Mouse (Mus musculus) left cerebral cortex, adult 11 months (tissue): Measurements from ENCODE around the gene H2afy.
A peak's percentile ranks its signal among the peaks of the same experiment; 100 is the strongest.

ENCODE experiments used
- DNase-seq: peaks from one replicate; pipeline ENCODE4 v3.0.0; 2022; ENCODE audit warnings: low spot score

H2afy gene

GRCm38 (mm10) chr13:56136200-56136599 lies at the start of gene H2afy:
TSS of gene H2afy (minus strand) at chr13:56136361.
- DNase-seq: no peak

GRCm38 (mm10) chr13:56183687-56184086 lies 47.5 kb upstream of the H2afy start:
- no peak for DNase-seq

GRCm38 (mm10) chr13:56181424-56181823 lies 45.3 kb upstream of the H2afy start:
- DNase-seq: no peak

DNA sequence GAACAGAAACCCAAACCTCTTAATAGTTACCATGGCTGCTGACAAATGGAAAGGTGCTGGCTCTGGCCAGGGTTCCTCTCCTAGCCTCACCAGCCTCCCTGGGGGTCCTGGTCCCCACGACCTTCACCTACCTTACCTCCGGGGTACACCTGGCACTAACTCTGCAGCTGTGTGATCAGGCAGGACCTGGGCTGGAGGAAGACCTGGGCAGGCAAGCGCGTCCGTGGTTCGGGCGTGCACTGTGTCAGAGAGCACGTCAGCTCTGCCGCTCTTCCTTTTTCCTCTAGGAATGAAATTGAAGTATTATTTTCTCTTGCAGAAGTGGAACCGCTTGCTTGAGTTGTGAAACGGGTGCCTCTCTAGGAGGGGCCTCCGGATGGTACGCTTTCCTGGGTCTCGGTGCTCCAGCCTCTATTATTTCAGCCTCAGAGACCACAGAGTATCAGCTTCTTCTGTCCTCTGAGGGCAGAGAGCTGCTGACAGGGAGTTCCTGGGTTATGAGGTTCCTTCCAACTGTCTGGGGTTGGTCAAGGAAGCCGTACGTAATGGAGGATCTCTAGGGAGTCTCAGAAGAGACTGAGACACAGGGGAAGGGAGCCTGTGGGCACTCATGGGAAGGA lies 42.4 kb upstream of the H2afy start, which contains the start of gene Tifab:
Tifab (minus strand) TSS at position 470 of the 620 bp plus-strand sequence.
- no peak for DNase-seq

DNA sequence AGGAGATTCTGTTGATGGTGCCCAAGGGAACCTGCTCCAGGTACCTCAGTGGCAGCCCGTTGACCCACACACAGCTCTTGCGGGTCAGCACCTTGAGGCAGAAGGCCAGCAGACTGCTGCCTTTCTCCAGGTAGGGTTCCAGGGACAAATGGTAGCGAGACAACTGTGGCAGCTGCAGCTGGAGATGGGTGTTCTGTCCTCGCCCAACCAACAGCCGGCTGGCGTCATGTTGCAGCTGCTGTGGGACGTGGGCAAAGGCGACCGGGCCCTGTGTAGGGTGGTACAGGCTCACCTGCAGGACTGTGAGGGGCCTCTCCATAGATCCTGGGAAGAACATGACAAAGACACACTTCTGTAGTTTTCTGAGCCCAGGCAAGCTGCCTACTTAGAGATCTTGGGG lies 40.1 kb upstream of the H2afy start:
- no peak for DNase-seq

- no peak for DNase-seq
Measured at GRCm38 (mm10) chr13:56175848-56176247, 39.7 kb upstream of the H2afy start.

DNA sequence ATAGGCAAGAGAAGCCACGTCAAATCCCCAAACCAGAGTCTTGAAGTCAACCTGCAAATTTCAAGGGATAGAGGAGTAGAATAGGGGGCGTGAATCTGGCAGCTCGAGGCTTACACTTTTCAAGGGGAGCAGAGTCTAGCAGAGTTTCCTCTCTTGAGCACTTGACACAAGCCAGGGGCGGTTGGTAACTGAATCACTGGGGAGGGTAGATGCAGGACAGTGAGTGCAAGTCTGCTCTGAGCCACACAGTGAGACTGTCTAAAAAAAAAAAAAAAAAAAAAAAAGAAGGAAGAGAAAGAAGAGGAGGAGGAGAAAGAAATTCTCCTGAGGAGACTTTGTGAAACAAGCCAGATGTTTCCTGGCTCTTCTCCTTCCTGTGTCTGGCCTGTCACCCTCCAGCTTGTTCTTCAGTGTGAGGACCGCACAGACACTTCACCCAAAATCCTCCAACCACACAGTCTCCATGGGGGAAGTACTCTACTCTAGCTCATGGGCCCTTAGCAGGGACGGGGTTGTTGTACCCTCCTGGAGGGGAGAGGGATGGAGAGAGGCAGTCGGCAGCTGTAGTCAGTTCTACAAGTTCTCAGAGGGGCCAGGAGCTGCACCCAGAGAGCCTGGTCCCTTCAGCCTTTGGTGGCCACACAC lies 36.9 kb upstream of the H2afy start:
- no peak for DNase-seq

GRCm38 (mm10) chr13:56172106-56172505 lies 35.9 kb upstream of the H2afy start:
- no peak for DNase-seq

DNA sequence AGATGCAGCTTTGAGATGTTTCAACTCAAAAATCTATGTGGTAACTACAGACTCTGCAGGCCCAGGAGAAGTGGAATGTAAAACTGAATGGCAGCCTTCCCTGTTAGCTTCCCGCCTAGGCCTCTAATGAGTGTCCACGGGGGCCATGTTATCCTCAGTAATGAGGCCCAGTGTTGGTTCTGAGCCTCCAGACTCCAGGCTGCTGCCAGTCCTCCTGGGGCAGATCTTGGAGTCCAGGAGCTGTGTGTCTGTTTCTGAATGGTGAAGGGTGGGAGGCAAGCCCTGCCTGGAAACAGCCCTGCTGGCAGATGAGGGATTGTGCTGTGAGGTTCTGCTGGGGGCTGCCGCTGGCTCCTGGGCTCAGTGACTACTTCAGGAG lies 32.2 kb upstream of the H2afy start:
- DNase-seq: no peak

- no peak for DNase-seq
Measured at GRCm38 (mm10) chr13:56167446-56168402, 31.6 kb upstream of the H2afy start.

DNA sequence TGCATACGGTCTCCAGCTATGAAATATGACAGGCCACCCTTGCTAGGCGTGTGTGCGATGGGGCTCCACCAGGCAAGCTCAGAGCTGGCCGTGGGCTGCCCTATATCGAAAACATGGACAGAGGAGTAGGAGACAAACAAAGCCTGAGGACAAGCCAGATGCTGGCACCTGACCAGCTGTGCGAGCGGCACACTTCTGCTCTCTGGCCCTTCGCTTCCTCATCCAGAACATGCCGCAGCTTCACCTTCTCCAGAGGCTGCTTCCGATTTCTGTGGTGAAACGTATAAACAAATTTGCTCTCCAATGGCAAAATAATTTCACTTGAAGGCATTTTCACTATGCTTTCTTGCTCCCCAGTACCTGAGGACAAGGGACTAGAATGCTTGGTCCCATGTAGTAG lies 29.4 kb upstream of the H2afy start:
- DNase-seq: no peak

DNA sequence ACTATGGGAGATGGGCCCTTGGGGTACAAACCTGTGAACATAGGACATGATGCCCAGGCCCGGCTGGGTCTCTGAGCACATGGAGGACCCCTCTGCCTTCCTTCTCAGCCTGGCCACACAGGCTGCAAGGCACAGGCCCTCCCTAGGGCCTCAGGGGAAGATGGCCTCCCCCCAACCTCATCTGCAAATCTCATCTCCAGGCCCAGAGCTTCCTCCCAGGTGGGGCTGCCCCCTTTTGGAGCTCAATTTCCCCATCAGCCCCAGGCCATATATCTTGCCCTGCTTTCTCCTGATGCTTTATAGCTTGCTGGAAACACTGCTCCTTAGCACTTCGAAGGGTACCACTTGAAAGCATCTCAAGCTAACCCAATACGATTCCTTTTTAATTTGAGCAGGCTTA lies 28.2 kb upstream of the H2afy start:
- DNase-seq: no peak

- DNase-seq: no peak
Measured at GRCm38 (mm10) chr13:56163751-56164150, 27.6 kb upstream of the H2afy start.

- DNase-seq: no peak
Measured at GRCm38 (mm10) chr13:56162859-56163258, 26.7 kb upstream of the H2afy start.

- DNase-seq: no peak
Measured at GRCm38 (mm10) chr13:56159614-56160363, 23.6 kb upstream of the H2afy start.

DNA sequence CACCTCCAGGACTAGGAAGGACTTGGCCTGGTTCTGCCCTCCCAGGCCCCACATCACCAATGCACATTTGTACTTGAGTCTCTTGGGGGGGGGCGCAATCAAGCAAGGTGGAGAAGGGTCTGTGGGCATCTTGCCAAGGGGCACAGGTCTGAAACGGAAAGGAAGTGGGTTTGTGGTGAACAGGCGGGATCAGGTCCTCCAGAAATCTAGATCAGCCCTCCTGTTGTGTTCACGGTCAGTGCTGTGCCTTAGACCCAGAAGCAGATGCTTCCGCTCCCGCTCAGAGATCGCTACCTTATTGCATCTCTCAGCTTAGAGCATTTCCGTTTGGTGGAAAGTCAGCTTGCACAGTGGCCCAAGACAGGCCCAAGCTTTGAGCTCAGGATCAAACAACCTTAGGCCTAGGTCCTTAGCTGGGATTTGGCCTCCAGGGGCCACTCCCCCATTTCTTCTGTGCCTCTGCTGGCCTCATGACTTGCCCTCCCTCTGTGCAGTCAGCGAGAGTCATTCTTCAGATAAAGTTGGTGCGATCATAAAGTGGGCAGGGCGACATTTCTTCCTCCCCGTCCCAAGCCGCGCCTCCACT lies 22.9 kb upstream of the H2afy start:
- DNase-seq: no peak

DNA sequence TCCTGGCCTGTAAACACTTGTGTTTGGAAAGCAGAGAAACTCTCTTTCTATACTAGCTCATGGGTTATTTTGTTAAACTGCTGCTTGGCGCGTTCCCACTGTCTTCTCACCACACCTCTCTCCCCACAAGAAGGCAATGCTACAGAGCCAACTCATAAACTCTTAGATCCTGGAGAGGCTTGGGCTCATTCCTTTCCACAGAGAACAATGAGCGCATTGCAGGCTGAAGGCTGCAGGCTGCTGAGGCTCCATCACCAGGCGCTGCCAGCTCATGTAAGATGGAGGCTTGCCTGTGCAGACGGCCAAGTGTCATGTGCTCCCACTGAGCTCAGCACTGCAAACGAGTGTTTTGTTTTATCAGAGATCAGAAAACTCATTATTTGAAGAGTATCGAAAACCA lies 19.5 kb upstream of the H2afy start:
- no peak for DNase-seq

GRCm38 (mm10) chr13:56155048-56155447 lies 18.9 kb upstream of the H2afy start:
- DNase-seq: no peak

DNA sequence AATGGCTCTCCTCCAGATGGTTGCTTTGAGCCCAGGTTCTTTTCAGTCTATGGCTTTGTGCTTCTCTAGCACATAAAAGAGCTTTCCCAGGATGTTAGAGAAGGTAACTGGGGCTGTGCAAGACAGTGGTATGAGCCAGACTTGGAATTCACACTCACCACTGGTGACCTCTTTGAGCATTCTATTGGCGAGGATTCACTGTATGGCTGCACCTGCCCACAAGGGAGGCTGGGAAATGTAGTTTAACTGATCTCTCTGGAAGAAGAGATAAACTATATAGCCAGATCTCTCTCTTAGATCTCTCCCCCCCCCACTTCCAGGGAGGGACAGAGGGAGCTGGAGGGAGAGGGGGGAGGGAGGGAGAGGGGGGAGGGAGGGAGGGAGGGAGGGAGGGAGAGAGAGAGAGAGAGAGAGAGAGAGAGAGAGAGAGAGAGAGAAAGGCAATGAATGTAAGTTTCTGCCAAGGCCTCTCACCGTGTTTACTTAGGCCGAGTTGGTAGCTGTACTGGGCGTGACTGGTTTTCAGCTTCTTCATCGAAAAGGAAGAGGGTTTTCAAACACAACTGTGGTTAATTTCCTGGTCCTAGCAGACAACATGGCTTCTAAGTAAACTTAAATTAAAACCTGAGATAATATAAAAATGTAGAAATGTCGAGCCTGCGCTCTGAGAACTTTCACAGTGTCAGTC lies 16.8 kb upstream of the H2afy start:
- no peak for DNase-seq

- DNase-seq: peak; percentile 46
Measured at GRCm38 (mm10) chr13:56151404-56152226, 15.5 kb upstream of the H2afy start.
